Mouse (Mus musculus) spleen, adult 2 months (tissue): ENCODE results near the gene Il17ra.

Source experiments
- CTCF ChIP-seq: fragments of 200-500 bp; IDR thresholded peaks from 2 replicates; pipeline ENCODE4 v1.5.1; 2011; ENCODE audit warnings: mild to moderate bottlenecking, inconsistent platforms; ENCODE audit not compliant: insufficient read depth, insufficient read length, insufficient replicate concordance; ENCODE audit errors: extremely low read depth
- POLR2A ChIP-seq: fragments of 200-500 bp; IDR thresholded peaks from 2 replicates; pipeline ENCODE4 v1.6.1; 2011; ENCODE audit warnings: low read depth, low read length, inconsistent platforms

GRCm38 (mm10) chr6:120536337-120536736 is 73.3 kb downstream of the Il17ra start:
- TF ChIP-seq POLR2A (no peak), CTCF (no peak)
